Mouse (Mus musculus): ENCODE results near the gene Acox2. TPM values are rescaled to one million over a fixed set of nuclear protein-coding genes. Genes with fewer than 3 reads are reported as not detected.
A peak's percentile ranks its signal among the peaks of the same experiment; 100 is the strongest.

The Acox2 gene
- polyA plus RNA-seq, 1 experiment, result not detected

- TF ChIP-seq CEBPB (IDR thresholded peaks at IDR 0.05; ENCODE audit: low read depth) (no peak), CTCF (IDR thresholded peaks at IDR 0.05; ENCODE audit: control insufficient read depth, insufficient read depth, insufficient read length) (no peak), MYOD1 (IDR thresholded peaks at IDR 0.05; ENCODE audit: control insufficient read depth, insufficient read length, low read depth) (no peak), MYOG (IDR thresholded peaks at IDR 0.05; ENCODE audit: control insufficient read depth, extremely low read depth, insufficient read length) (no peak)
- Histone ChIP-seq H3ac (ENCODE audit: control insufficient read depth, insufficient read length, low read depth) (no peak overlapping the region), H3K79me3 (ENCODE audit: low read depth) (no peaks in the 10 kb centered on the region), H3K27me3 (ENCODE audit: control insufficient read depth, insufficient read depth, insufficient read length) (peaks cover 3% of the 10 kb centered on the region), H3K36me3 (ENCODE audit: control insufficient read depth, insufficient read depth) (no peaks in the 10 kb centered on the region), H3K79me2 (ENCODE audit: control insufficient read depth, insufficient read depth) (no peaks in the 10 kb centered on the region), H3K4me3 (ENCODE audit: insufficient read depth, poor library complexity, severe bottlenecking) (no peak overlapping the region)
Measured at GRCm38 (mm10) chr14:8246878-8247277, 12.3 kb downstream of the Acox2 start.

DNA sequence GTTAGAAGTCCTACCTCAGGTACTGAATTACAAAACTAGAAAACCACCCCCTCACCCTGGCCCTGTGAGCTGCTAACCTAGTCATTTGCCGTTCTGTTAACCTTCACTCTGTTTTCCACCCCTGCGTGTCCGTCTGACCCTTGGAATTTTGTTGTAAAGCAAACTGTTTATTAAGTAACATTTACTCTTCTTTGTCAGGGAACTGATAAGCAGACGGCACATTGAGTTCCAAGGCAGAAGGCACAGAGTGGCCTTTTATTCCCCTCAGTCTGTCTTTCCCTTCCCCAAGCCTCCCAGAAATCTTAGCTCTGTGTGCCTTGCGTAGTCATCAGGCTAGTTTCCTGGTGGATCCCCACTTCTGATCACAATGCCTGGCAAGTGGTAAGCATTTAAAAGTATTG is 14.9 kb downstream of the Acox2 start:
- Histone ChIP-seq H3K36me3 (ENCODE audit: control insufficient read depth, insufficient read depth) (no peaks in the 10 kb centered on the region), H3ac (ENCODE audit: control insufficient read depth, insufficient read length, low read depth) (no peak overlapping the region), H3K27me3 (ENCODE audit: control insufficient read depth, insufficient read depth, insufficient read length) (peaks cover 3% of the 10 kb centered on the region), H3K4me3 (ENCODE audit: insufficient read depth, poor library complexity, severe bottlenecking) (no peak overlapping the region), H3K79me3 (ENCODE audit: low read depth) (no peaks in the 10 kb centered on the region), H3K79me2 (ENCODE audit: control insufficient read depth, insufficient read depth) (no peaks in the 10 kb centered on the region)
- TF ChIP-seq MYOG (IDR thresholded peaks at IDR 0.05; ENCODE audit: control insufficient read depth, extremely low read depth, insufficient read length), result no peak
- no peak for TF ChIP-seq CTCF (IDR thresholded peaks at IDR 0.05; ENCODE audit: control insufficient read depth, insufficient read depth, insufficient read length)
- no peak for TF ChIP-seq CEBPB (IDR thresholded peaks at IDR 0.05; ENCODE audit: low read depth)
- no peak for TF ChIP-seq MAX (IDR thresholded peaks at IDR 0.05)
- TF ChIP-seq FOSL1 (IDR thresholded peaks at IDR 0.05; ENCODE audit: insufficient read depth, low read length, poor library complexity, severe bottlenecking), result no peak
- TF ChIP-seq USF1 (IDR thresholded peaks at IDR 0.05; ENCODE audit: low read depth), result no peak
- no peak for TF ChIP-seq MYOD1 (IDR thresholded peaks at IDR 0.05; ENCODE audit: control insufficient read depth, insufficient read length, low read depth)

DNA sequence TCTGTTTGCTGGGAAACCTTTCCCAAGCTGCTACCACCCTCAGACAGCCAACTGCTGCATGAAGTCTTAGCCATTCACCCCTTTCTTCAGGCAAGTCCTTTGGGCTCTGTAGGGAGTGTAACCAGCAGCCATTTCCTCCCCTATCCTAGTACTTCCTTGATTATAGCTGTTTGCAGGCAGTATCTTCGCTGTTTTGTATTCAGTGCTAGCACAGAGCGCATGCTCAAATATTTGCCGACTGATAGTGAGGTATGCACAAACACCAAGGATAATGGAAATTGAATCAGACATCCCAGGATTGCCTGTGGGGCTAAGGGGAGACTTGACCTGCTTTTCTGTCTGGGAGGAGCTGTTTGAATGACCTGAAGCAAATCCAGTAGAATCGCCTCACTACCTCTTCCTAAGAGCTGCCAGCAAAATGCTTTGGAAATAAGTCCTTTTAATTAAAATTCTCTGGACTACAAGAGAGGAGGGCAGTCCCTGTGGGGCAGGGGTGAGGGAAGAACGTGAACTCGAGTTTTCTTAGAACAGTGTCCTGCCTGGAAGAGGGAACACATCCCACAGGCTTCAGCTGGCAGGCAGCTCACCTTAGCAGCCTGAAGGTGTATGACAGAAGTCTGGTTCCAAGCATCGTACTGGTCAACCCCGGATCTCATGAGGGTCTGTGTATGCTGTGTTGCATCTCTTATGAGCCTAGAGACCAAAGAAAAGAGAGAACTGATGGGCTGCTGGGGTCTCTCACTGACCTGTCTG is 15.8 kb downstream of the Acox2 start:
- H3K36me3 ChIP-seq (ENCODE audit: control insufficient read depth, insufficient read depth), result no peaks in the 10 kb centered on the region
- TF ChIP-seq MAX (IDR thresholded peaks at IDR 0.05) (no peak), FOSL1 (IDR thresholded peaks at IDR 0.05; ENCODE audit: insufficient read depth, low read length, poor library complexity, severe bottlenecking) (no peak), CEBPB (IDR thresholded peaks at IDR 0.05; ENCODE audit: low read depth) (no peak), MYOG (IDR thresholded peaks at IDR 0.05; ENCODE audit: control insufficient read depth, extremely low read depth, insufficient read length) (no peak), MYOD1 (IDR thresholded peaks at IDR 0.05; ENCODE audit: control insufficient read depth, insufficient read length, low read depth) (no peak), CTCF (IDR thresholded peaks at IDR 0.05; ENCODE audit: control insufficient read depth, insufficient read depth, insufficient read length) (no peak), USF1 (IDR thresholded peaks at IDR 0.05; ENCODE audit: low read depth) (no peak)
- no peak overlapping the region for H3ac ChIP-seq (ENCODE audit: control insufficient read depth, insufficient read length, low read depth)
- H3K79me3 ChIP-seq (ENCODE audit: low read depth), result no peaks in the 10 kb centered on the region
- no peak overlapping the region for H3K4me3 ChIP-seq (ENCODE audit: insufficient read depth, poor library complexity, severe bottlenecking)
- H3K27me3 ChIP-seq (ENCODE audit: control insufficient read depth, insufficient read depth, insufficient read length), result peaks cover 3% of the 10 kb centered on the region
- H3K79me2 ChIP-seq (ENCODE audit: control insufficient read depth, insufficient read depth), result no peaks in the 10 kb centered on the region

DNA sequence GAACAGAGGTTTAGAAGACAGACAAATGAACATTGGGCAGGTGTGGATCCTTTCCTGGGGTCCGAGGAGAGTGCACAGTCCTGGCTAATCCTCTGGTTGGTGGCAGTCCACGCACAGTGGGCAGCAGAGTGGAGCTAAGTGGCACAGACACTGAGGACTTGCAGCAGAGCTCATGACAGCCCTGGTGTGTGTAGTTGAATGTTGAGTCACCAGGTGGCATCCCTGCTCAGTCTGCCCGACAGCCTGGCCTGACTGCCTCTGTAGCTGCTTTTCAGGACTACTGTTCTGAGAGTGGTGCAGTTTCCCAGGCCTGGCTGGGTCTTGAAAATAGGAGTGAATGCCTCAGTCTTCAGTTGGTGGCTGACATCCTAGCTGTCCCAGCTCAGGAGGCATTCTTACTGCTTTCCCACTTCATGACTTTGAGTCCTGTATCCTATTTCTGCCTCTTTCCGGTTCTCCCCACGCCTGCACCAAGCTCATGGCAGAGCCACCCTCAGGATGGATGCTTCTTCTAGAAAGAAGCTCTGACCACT is 16.7 kb downstream of the Acox2 start:
- no peaks in the 10 kb centered on the region for H3K79me2 ChIP-seq (ENCODE audit: control insufficient read depth, insufficient read depth)
- H3K4me3 ChIP-seq (ENCODE audit: insufficient read depth, poor library complexity, severe bottlenecking), result no peak overlapping the region
- no peak overlapping the region for H3ac ChIP-seq (ENCODE audit: control insufficient read depth, insufficient read length, low read depth)
- no peaks in the 10 kb centered on the region for H3K79me3 ChIP-seq (ENCODE audit: low read depth)
- TF ChIP-seq USF1 (IDR thresholded peaks at IDR 0.05; ENCODE audit: low read depth) (no peak), CTCF (IDR thresholded peaks at IDR 0.05; ENCODE audit: control insufficient read depth, insufficient read depth, insufficient read length) (peak; percentile 70)
- H3K27me3 ChIP-seq (ENCODE audit: control insufficient read depth, insufficient read depth, insufficient read length), result peaks cover 3% of the 10 kb centered on the region
- H3K36me3 ChIP-seq (ENCODE audit: control insufficient read depth, insufficient read depth), result no peaks in the 10 kb centered on the region

DNA sequence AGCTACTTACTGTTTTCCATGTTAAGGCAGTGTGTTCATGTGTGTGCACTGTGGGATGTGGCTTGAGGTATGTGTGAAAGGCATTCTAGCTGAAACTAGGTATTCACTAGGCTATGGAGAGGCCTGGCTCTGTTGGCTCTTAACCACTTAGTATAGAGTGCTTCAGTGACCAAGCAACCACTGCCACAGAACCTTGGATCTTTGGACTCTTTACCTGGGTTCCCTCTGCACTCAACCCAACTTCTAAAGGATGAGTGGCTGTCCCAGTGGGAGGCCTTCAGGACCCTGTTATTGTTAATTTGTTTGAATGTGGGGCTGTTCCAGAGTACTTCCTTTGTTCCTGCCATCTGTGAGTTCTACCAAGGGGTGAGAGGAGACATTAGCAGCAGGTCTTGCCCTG is 17.3 kb downstream of the Acox2 start:
- H3K79me3 ChIP-seq (ENCODE audit: low read depth), result no peaks in the 10 kb centered on the region
- peaks cover 3% of the 10 kb centered on the region for H3K27me3 ChIP-seq (ENCODE audit: control insufficient read depth, insufficient read depth, insufficient read length)
- no peaks in the 10 kb centered on the region for H3K79me2 ChIP-seq (ENCODE audit: control insufficient read depth, insufficient read depth)
- H3K36me3 ChIP-seq (ENCODE audit: control insufficient read depth, insufficient read depth), result no peaks in the 10 kb centered on the region
- H3ac ChIP-seq (ENCODE audit: control insufficient read depth, insufficient read length, low read depth), result no peak overlapping the region
- TF ChIP-seq CEBPB (IDR thresholded peaks at IDR 0.05; ENCODE audit: low read depth) (no peak), FOSL1 (IDR thresholded peaks at IDR 0.05; ENCODE audit: insufficient read depth, low read length, poor library complexity, severe bottlenecking) (no peak), USF1 (IDR thresholded peaks at IDR 0.05; ENCODE audit: low read depth) (no peak), CTCF (IDR thresholded peaks at IDR 0.05; ENCODE audit: control insufficient read depth, insufficient read depth, insufficient read length) (no peak), MAX (IDR thresholded peaks at IDR 0.05) (no peak), MYOD1 (IDR thresholded peaks at IDR 0.05; ENCODE audit: control insufficient read depth, insufficient read length, low read depth) (no peak), MYOG (IDR thresholded peaks at IDR 0.05; ENCODE audit: control insufficient read depth, extremely low read depth, insufficient read length) (no peak)
- H3K4me3 ChIP-seq (ENCODE audit: insufficient read depth, poor library complexity, severe bottlenecking), result no peak overlapping the region

GRCm38 (mm10) chr14:8233252-8233651 is 25.9 kb downstream of the Acox2 start:
- Histone ChIP-seq H3ac (ENCODE audit: control insufficient read depth, insufficient read length, low read depth) (no peak overlapping the region), H3K27me3 (ENCODE audit: control insufficient read depth, insufficient read depth, insufficient read length) (no peaks in the 10 kb centered on the region), H3K79me2 (ENCODE audit: control insufficient read depth, insufficient read depth) (no peaks in the 10 kb centered on the region), H3K36me3 (ENCODE audit: control insufficient read depth, insufficient read depth) (no peaks in the 10 kb centered on the region), H3K4me3 (ENCODE audit: insufficient read depth, poor library complexity, severe bottlenecking) (no peak overlapping the region), H3K79me3 (ENCODE audit: low read depth) (no peaks in the 10 kb centered on the region)
- TF ChIP-seq CTCF (IDR thresholded peaks at IDR 0.05; ENCODE audit: control insufficient read depth, insufficient read depth, insufficient read length), result no peak
